Mouse (Mus musculus) embryonic fibroblast, embryonic 13.5 days (primary cell): ENCODE results near the gene Sema5b.

Experiments
- CTCF ChIP-seq: IDR thresholded peaks from 2 replicates; pipeline ENCODE4 v1.5.1; 2011; ENCODE audit warnings: mild to moderate bottlenecking, control low read depth, low read length, moderate library complexity, borderline replicate concordance; ENCODE audit not compliant: insufficient read depth
- POLR2A ChIP-seq: IDR thresholded peaks from 2 replicates; pipeline ENCODE4 v1.6.1; 2011; ENCODE audit warnings: low read depth, mild to moderate bottlenecking, control low read depth, low read length, moderate library complexity

- TF ChIP-seq POLR2A (no peak), CTCF (no peak)
Observed at GRCm38 (mm10) chr16:35609561-35609960, 68.6 kb downstream of the Sema5b start.
